Mouse (Mus musculus) hindbrain, embryonic 16.5 days (tissue): ENCODE data around the gene Tgoln1. TPM values are rescaled to one million over a fixed set of nuclear protein-coding genes. Genes with fewer than 3 reads are reported as not detected.

Experiments
- ATAC-seq: fragments of 200-750 bp; cut with Nextera tagmentation; 2 replicates; pipeline ENCODE4 v1.8.0; 2017; ENCODE audit warnings: moderate TSS enrichment, moderate library complexity
- H3K27ac ChIP-seq: fragments of 300-500 bp; sonication (generic); 2 replicates; pipeline ENCODE4 v1.5.1; 2014; ENCODE audit warnings: low read depth, mild to moderate bottlenecking, control low read depth, low read length, moderate library complexity
- H3K27me3 ChIP-seq: fragments of 300-500 bp; sonication (generic); replicated peaks from 2 replicates; pipeline ENCODE4 v1.6.1; 2014; ENCODE audit warnings: low read length; ENCODE audit not compliant: control insufficient read depth, insufficient read depth
- H3K36me3 ChIP-seq: fragments of 300-500 bp; sonication (generic); 2 replicates; pipeline ENCODE4 v1.6.1; 2014; ENCODE audit warnings: mild to moderate bottlenecking, low read length, moderate library complexity, mixed read lengths; ENCODE audit not compliant: control insufficient read depth, insufficient read depth
- H3K4me1 ChIP-seq: fragments of 300-500 bp; sonication (generic); 2 replicates; pipeline ENCODE4 v1.6.1; 2014; ENCODE audit warnings: low read depth, low read length; ENCODE audit not compliant: control insufficient read depth, insufficient read depth
- H3K4me2 ChIP-seq: fragments of 300-500 bp; sonication (generic); 2 replicates; pipeline ENCODE4 v1.6.1; 2014; ENCODE audit warnings: mild to moderate bottlenecking, low read length, control low read depth, moderate library complexity
- H3K4me3 ChIP-seq: fragments of 300-500 bp; sonication (generic); 2 replicates; pipeline ENCODE4 v1.5.1; 2014; ENCODE audit warnings: mild to moderate bottlenecking, low read length, control low read depth, moderate library complexity
- H3K9ac ChIP-seq: fragments of 300-500 bp; sonication (generic); 2 replicates; pipeline ENCODE4 v1.6.1; 2014; ENCODE audit warnings: low read depth, mild to moderate bottlenecking, control low read depth, low read length, moderate library complexity
- H3K9me3 ChIP-seq: fragments of 300-500 bp; sonication (generic); 2 replicates; pipeline ENCODE4 v1.6.1; 2014; ENCODE audit warnings: mild to moderate bottlenecking, low read length, moderate library complexity; ENCODE audit not compliant: control insufficient read depth
- WGBS: fragments of 180-500 bp; shearing (Covaris S2); extraction: QIAGEN DNeasy Blood & Tissue Kit; methylation state at CpG from one replicate; pipeline ENCODE4 v1.1.7; 2014; 5-methylcytosine and 5-hydroxymethylcytosine counted together
- polyA plus RNA-seq: library from polyadenylated mRNA; unstranded; fragments of >200 nt; fragmentation: Nextera tagmentation; extraction: Ambion mirVana; gene quantifications from 2 replicates; pipeline ENCODE4 v1.2.1, GENCODE M21; 2015

Tgoln1 gene
- polyA plus RNA-seq, 1 experiment from 2014 or later = 35.6 TPM

- no peaks in the 10 kb centered on the region for H3K27me3 ChIP-seq
- H3K4me1 ChIP-seq = no peaks in the 10 kb centered on the region
- H3K4me2 ChIP-seq = no peak overlapping the region
- no peak overlapping the region for H3K4me3 ChIP-seq
- no peak for ATAC-seq
- no peaks in the 10 kb centered on the region for H3K36me3 ChIP-seq
- no peak overlapping the region for H3K9ac ChIP-seq
- no peaks in the 10 kb centered on the region for H3K9me3 ChIP-seq
- 78% methylated on average over 10 of the region's 10 CpGs for WGBS
- H3K27ac ChIP-seq = no peak overlapping the region
These were observed 17.5 kb upstream of the Tgoln1 start for GRCm38 (mm10) chr6:72634311-72634710.

DNA sequence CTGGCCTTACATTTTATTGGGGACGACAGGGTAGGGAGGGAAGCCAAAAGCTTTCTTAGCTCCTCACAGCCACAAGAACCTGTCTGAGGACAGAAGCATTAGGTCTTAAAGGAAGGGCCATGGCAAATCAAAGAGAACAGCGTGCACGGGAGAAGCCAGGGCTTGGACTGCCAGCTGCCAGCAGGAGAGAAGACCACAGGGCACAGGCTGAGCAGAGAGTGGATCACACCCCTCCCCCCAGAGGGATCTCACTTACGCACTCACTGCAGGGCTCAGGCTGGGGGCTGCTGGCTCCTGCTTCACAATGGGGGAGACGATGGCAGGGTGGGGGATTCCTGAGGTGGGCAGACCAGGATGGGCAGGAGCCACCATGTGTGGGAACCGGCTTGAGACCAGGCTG is 14.9 kb upstream of the Tgoln1 start:
- no peaks in the 10 kb centered on the region for H3K4me1 ChIP-seq
- WGBS = 79% methylated on average over 6 of the region's 6 CpGs
- no peak overlapping the region for H3K4me2 ChIP-seq
- no peaks in the 10 kb centered on the region for H3K27me3 ChIP-seq
- H3K9me3 ChIP-seq = no peaks in the 10 kb centered on the region
- no peak overlapping the region for H3K27ac ChIP-seq
- no peak overlapping the region for H3K4me3 ChIP-seq
- peak; percentile 51; the same call in 1 of the 2 replicates for ATAC-seq
- no peaks in the 10 kb centered on the region for H3K36me3 ChIP-seq
- no peak overlapping the region for H3K9ac ChIP-seq

DNA sequence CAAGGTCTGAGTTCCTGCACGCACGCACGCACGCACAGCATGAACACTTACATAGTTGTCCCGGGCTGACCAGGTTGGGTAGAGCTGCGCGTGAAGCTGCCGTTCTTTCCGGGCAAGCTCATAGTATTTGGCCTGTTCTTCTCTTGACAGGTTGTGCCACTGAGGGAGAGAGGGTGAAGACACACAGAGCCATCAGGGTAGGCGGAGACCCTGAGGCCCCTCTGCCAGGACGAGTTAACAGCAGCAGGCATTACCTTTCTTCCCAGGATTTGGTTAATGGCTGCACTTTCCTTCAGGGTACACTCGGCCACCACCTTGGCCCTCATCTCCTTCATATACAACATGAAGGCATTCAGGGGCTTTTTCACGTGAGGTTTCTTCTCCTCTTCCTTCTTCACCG is 14.2 kb upstream of the Tgoln1 start:
- Histone ChIP-seq H3K27me3 (no peaks in the 10 kb centered on the region), H3K4me2 (no peak overlapping the region), H3K36me3 (no peaks in the 10 kb centered on the region), H3K27ac (no peak overlapping the region), H3K9me3 (no peaks in the 10 kb centered on the region), H3K4me3 (no peak overlapping the region), H3K9ac (no peak overlapping the region), H3K4me1 (no peaks in the 10 kb centered on the region)
- no peak for ATAC-seq
- 91% methylated on average over 14 of the region's 14 CpGs for WGBS

- Histone ChIP-seq H3K9ac (no peak overlapping the region), H3K4me3 (no peak overlapping the region), H3K27ac (no peak overlapping the region), H3K36me3 (no peaks in the 10 kb centered on the region), H3K4me2 (no peak overlapping the region), H3K9me3 (no peaks in the 10 kb centered on the region), H3K27me3 (no peaks in the 10 kb centered on the region), H3K4me1 (no peaks in the 10 kb centered on the region)
- 97% methylated on average over 2 of the region's 2 CpGs for WGBS
- no peak for ATAC-seq
These were observed 13.6 kb upstream of the Tgoln1 start for GRCm38 (mm10) chr6:72630370-72630769.

DNA sequence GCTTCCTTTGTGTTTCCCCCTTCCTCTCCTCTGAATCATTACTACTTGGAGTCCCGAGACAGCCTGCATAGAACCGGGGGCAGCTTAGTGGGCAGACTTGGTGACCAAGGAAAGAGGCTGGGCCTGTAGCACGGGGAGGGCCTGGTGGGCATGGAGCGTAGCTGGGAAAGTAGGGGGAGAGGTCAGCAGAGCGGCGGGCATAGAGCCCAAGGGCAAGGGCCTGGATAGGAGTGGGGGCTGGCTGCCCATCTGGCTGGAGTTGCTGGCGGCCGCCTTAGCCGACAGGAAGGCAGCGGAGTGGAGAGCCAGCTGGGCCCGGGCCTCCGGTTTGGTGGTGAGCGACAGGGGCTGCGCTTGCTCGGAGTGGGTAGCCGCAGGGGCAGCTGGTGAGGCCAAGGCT is 10.5 kb upstream of the Tgoln1 start:
- no peak overlapping the region for H3K4me3 ChIP-seq
- no peak overlapping the region for H3K4me2 ChIP-seq
- no peaks in the 10 kb centered on the region for H3K9me3 ChIP-seq
- H3K27ac ChIP-seq = no peak overlapping the region
- H3K27me3 ChIP-seq = no peaks in the 10 kb centered on the region
- peak; percentile 22; the same call in 1 of the 2 replicates for ATAC-seq
- H3K36me3 ChIP-seq = no peaks in the 10 kb centered on the region
- H3K4me1 ChIP-seq = no peaks in the 10 kb centered on the region
- WGBS = 78% methylated on average over 16 of the region's 16 CpGs
- no peak overlapping the region for H3K9ac ChIP-seq

DNA sequence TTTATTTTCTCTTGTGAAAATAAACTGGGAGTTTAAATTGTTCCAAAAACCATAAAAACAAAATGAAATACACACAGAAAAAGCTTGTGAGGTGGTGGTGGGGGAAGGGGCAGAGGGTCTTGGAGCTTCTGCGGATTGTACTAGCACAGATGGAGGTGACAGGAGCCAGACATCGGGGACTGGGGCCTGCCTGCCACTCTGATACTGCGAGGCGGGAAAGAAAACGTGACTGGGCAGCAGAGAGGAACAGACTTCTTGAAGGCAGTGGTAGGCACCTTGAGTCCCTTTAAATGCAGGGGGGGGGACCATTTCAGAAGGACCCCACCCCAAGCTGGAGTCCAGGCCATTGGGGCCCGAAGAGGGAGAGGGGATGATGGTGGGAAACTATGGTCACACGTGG is 9.6 kb upstream of the Tgoln1 start:
- Histone ChIP-seq H3K27ac (no peak overlapping the region), H3K4me1 (no peaks in the 10 kb centered on the region), H3K36me3 (no peaks in the 10 kb centered on the region), H3K9me3 (no peaks in the 10 kb centered on the region), H3K27me3 (no peaks in the 10 kb centered on the region), H3K4me3 (no peak overlapping the region), H3K4me2 (no peak overlapping the region), H3K9ac (no peak overlapping the region)
- 87% methylated on average over 7 of the region's 7 CpGs for WGBS
- no peak for ATAC-seq

- H3K36me3 ChIP-seq = no peaks in the 10 kb centered on the region
- no peaks in the 10 kb centered on the region for H3K9me3 ChIP-seq
- no peak overlapping the region for H3K4me3 ChIP-seq
- H3K4me1 ChIP-seq = no peaks in the 10 kb centered on the region
- H3K27me3 ChIP-seq = no peaks in the 10 kb centered on the region
- H3K9ac ChIP-seq = no peak overlapping the region
- no peak overlapping the region for H3K27ac ChIP-seq
- no peak for ATAC-seq
- H3K4me2 ChIP-seq = no peak overlapping the region
- 95% methylated on average over 8 of the region's 8 CpGs for WGBS
These were observed 7.0 kb upstream of the Tgoln1 start for GRCm38 (mm10) chr6:72623661-72624402.

DNA sequence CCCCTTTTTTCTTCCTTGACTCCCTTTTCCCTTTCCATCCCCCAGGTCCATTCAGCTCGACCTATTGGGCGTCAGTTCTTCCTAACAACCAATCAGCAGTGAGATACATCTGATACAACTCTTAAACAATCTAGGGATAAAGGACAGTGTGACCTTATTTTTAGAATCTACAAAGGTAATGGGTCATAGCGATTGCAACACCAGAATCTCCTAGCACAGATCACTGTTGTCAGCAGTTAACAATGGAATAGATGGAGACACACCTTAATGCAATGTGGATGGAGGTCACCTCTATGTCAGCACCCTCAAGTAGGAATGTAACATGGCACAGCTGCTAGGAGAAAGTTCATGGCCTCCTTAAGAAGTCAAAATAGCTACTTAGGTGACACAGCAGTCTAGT is 6.1 kb upstream of the Tgoln1 start:
- ATAC-seq = no peak
- Histone ChIP-seq H3K27ac (no peak overlapping the region), H3K36me3 (no peaks in the 10 kb centered on the region), H3K9me3 (no peaks in the 10 kb centered on the region), H3K27me3 (no peaks in the 10 kb centered on the region), H3K4me3 (no peak overlapping the region), H3K4me1 (no peaks in the 10 kb centered on the region), H3K9ac (no peak overlapping the region), H3K4me2 (no peak overlapping the region)
- WGBS = 40% methylated on average over 3 of the region's 3 CpGs

DNA sequence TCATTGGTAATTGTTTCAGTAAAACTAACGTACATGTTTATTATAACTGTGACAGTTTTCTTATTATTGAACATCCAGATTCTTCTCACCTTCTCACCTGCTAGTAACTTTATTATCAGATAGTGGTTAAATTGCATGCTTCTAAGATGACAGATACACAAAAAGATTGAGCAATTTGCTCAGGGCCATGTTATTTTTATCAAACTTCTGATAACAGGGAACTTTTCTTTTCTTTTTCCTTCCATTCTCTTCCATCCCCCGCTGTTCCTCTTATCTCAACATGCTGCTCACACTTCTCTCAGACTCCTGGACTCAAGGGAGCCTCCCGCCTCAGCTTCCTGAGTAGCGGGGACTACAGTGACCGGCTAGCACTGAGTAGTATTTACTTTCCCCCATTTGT is 4.1 kb upstream of the Tgoln1 start:
- Histone ChIP-seq H3K4me2 (no peak overlapping the region), H3K9ac (no peak overlapping the region), H3K27ac (no peak overlapping the region), H3K27me3 (no peaks in the 10 kb centered on the region), H3K4me3 (no peak overlapping the region), H3K4me1 (peaks cover 6% of the 10 kb centered on the region), H3K9me3 (no peaks in the 10 kb centered on the region), H3K36me3 (no peaks in the 10 kb centered on the region)
- no peak for ATAC-seq
- 86% methylated on average over 5 of the region's 5 CpGs for WGBS
